Mouse (Mus musculus) left cerebral cortex, adult 18-20 months (tissue): ENCODE measurements around the gene Gys1. TPM values are rescaled to one million over a fixed set of nuclear protein-coding genes. Genes with fewer than 3 reads are reported as not detected.
A peak's percentile ranks its signal among the peaks of the same experiment; 100 is the strongest.
"Not testable (repeated sequence)": the region's sequence is repeated elsewhere in the genome, so short reads cannot be mapped to it uniquely, and the experiment has no call there.

ENCODE experiments used
- DNase-seq, 2 experiments: peaks; one replicate each; pipeline ENCODE4 v3.0.0; 2021 to 2022; ENCODE audit warnings: low spot score in 2 of 2, mixed read lengths in 1 of 2
- total RNA-seq, 2 experiments: library from RNA; stranded (reverse); gene quantifications; 2 replicates each; pipeline ENCODE4 v1.2.3; 2021

The Gys1 gene
- total RNA-seq, 2 experiments from 2014 or later, result 15.1 to 18.1 TPM

DNA sequence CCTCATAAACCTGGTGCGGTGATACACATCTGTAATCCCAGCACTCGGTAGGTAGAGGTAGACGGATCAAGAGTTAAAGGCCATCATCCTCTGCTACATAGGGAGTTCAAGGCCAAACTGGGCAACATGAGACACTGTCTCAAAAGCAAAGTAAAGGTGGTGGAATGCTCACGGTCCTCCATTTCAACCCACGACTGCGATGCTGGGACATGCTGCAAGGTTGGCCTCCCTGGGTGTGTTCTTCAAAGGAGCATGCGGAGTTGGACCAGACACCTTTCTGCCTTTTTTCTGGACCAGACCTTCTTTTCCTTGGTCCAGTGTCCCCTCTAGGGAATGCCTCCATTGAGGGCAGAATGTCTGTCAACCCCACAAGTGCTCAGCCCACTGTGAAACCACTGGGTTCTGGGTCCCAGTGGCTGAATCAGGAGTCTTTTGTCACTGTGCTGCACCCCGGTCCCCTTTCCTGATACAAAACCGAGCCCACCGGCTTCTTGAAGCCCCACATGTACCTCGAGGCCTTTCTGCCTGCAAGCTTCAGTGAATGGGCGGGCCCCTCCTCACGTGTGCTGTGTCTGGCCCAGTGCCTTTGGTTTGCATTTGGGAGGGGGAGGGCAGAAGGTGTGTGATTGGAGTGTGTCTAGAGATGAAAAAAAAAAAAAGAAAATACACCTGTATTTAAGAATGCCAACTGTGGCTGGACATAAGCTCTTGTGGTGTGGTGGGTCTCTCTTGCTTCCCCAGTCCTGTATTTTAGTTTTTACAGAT is 21.5 kb downstream of the Gys1 start:
- no peak for DNase-seq

DNA sequence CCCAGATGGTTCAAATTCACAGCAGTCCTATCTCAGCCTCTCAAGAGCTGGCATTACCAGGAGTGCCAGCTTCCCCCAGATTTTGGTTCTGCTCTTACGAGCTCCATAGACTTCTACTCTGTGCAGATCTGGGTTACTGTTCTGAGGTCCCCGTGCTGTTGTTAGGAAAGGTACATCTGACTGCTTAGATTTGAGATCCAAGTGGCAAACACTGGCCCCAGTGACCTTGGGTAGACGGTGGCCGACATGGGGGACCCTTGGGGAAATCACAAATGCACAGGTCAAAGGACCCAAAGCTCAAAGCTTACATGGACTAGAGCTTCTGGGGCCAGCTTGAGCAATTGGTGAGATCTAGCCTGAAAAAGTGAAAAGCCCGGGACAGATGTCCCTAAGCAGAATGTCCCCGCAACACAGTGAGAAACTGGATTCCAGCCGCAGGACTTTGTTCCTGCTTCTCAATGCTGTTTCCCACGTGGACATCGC is 22.1 kb downstream of the Gys1 start:
- DNase-seq, result no peak

DNA sequence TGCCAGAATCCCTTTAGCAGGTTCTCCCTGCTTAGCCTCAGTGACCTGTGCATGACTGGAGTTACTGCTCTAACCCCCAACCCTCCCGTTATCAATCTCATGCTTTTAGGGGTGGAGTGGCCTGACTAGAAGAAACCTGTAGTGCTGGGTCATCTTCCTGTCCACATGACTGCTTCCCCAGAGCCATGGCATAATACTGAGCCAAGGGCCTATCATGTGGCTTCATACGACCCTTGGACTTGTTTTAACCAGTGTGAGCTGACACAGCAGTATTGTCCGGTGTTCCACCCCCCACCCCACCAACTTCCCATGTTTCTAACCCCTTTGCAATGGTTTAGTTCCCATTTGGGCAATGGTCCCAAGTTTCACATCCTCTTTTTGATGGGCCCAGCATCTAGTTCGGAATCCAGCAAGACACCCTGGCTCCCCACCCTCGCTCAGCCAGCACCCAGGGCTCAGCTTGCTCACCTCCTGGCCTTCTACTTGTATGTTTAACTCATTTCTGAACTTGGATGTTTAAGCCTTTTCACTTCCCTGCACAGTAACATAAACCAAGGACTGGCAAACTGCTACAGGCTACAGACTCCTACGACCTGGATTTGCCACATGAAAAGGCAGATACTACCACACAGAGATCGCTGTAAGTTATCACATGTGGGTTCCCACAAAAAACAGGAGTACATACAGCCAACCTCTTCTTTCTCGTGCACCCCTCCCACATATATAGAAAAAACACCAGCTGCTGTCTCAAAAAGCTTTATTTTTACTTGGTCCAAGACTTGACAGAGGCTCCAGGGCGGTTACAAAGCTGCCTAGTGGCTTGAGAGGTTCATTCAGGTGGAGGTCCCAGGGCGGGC is 22.8 kb downstream of the Gys1 start:
- no peak for DNase-seq

DNA sequence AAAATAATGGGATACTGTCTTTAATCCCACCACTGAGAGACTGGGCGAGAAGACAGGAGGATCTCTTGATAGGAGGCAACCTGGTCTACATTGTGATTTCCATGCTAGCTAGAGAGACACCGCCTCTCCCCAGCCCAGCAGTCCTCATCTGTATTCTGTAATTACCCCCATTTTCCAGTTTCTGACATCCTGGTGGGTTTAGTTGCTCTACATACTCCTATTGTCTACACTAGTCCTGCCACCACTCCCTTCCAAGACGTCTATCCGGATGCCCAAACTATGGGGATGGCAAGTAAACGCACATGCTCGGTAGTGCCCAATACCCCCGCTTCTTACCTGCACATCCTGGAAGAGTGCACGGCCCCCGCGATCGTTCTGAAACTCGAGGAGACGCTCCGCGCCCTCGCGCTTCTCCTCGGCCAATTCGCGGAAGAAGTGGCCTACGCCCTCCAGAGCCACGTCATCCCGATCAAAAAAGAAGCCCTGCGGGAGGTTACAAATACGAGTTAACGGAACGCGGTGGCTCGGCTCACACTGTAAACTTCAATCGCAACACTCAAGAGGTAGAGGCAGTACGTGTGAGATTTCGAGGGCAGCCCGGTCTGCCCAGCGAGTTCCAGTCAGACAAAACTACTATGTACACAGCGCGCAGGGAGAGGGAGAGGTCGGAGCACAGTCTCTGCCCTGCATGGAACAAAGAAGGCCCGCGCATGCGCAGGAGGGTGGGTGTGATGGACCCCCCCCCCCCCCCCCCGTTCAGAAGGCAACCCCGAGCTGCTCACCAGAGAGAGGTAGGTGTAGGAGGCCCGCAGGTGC is 24.3 kb downstream of the Gys1 start:
- DNase-seq, result peak; percentile 69 to 71

DNA sequence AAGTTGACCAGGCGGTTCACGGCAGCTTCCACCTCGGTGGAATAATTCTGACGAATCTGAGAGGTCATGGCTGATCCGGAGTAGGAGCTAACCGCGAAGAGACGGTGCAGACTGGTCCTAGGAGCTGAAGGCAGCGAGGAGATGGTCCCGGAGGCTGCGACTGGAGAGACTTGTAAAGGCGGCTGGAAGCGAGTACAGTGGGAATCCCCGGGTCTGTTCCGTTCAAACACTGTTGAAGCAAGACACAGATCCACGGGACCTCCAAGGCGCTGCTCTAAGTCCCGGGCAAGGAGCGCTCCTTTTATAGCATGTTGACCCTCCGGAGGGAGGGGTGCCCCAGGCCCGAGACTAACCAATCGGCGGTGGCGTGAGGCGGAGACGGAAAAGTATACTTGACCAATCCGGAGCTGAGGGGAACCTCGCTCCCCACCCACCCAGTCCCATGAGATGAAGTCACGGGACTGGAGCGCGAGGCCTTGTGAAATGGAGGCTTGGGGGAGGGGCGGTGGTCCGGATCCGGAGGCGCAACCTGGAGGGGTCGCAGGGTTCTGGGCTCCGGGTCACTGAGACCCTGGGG is 25.0 kb downstream of the Gys1 start, which contains the start of gene Ftl1:
Gene Ftl1, minus strand, starts transcription at position 321 of the 577 bp plus-strand sequence.
- peak; percentile 92 to 94 for DNase-seq

DNA sequence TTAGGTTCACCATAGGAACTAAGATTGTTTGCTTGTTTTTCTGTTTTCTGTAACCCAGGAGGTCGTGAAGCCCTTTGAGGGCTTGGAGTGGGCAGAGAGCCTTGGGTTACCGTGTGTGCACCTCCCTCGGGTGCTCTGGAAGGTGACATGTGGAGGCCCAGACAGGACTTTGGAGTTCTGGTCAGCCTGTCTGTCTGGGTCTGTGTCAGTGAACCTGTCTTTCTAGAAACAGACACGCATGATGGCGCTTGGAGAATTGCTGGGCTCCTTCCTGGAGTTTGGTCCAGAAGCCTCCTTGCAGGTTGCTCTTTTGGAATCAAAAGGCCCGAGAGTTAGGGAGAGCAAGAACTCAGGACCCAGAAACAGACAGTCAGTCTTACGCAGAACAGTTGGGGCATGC is 25.7 kb downstream of the Gys1 start:
- DNase-seq, result no peak

DNA sequence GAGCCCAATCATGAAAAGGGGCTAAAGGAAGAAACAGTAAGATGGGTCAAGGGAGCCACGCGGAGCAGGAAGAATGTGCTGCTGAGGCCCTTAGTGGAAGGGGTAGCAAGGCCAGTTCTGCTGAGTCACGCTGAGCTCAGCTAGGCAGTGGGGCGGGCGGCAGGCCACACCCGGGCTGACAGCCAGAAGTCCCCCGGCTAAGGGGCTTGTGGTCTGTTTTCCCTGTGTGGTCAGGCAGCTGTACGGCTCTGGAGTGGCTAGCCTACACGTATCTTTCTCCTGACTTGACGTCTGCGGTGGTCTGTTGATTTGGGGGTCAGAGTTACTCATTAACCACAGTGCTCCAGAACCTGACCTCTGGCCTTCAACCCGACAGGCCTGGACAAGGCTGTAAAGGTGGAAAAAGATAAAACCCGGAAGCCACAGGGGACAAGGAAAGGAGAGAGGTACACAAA is 26.2 kb downstream of the Gys1 start:
- no peak for DNase-seq

DNA sequence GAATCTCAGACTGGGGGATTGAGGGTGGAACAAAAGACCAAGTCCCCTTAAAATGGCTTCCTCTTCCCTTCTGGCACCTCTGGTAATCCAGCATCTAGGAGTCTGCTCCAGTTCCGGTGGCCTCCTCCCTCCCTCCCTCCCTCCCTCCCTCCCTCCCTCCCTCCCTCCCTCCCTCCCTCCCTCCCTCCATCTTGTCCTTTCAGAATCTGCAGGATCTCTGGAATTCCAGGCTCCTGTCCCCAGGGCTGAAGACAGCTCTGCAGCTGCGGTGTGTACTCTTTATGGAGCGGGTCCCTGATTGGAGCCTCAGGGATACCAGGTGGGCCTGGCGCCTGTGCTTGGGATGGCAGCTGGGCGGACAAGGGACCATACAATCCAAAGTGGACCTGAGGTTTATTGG is 26.7 kb downstream of the Gys1 start:
- no peak for DNase-seq

DNA sequence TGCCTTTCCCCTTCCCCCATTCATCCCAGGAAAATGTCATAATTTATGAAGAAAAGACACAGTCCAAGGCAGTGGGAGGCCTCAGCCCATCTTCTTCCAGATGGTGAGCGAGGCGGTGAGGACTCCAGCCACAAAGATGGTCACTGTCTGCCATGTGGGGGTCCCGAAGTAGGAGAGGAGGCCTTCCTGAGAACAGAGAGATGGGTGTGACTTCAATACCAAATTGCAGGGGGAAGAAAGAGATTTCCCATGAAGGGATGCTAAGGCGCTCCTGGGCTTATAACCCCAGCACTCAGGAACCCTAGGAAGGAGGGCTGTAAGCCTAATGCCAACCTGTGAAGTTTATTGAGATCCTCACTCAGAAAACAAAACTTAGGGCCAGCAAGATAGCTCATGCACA is 27.1 kb downstream of the Gys1 start:
- no peak for DNase-seq

DNA sequence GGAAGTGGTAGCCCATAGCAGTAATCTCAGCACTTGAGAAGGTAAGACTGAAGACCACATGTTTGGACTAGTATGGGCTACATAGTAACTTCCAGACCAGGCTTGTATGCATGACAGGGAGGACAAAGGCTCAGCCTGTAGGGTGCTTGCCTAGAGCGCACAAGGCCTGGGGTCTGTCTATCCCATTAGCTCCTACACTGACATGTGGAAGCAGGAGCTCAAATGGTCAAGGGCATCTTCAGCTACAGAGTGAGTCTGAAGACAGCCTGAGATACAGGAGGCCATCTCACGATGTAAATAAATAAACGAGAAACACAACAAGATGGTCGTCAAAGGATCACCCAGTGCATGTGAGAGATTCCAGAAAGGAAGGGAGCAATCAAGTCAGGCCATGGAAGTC is 27.7 kb downstream of the Gys1 start:
- no peak for DNase-seq

DNA sequence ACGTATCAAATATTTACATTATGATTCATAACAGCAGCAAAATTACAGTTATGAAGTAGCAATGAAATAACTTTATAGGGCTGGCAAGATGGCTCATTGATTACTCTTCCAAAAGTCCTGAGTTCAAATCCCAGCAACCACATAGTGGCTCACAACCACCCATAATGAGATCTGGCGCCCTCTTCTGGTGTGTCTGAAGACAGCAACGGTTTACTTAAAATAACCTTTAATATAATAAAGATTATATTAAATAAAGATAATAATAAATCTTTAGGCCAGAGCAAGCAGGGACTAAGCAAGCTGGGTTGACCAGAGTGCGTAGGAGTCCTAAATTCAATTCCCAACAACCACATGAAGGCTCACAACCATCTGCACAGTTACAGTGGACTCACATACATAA is 28.2 kb downstream of the Gys1 start:
- not testable (repeated sequence) for DNase-seq

DNA sequence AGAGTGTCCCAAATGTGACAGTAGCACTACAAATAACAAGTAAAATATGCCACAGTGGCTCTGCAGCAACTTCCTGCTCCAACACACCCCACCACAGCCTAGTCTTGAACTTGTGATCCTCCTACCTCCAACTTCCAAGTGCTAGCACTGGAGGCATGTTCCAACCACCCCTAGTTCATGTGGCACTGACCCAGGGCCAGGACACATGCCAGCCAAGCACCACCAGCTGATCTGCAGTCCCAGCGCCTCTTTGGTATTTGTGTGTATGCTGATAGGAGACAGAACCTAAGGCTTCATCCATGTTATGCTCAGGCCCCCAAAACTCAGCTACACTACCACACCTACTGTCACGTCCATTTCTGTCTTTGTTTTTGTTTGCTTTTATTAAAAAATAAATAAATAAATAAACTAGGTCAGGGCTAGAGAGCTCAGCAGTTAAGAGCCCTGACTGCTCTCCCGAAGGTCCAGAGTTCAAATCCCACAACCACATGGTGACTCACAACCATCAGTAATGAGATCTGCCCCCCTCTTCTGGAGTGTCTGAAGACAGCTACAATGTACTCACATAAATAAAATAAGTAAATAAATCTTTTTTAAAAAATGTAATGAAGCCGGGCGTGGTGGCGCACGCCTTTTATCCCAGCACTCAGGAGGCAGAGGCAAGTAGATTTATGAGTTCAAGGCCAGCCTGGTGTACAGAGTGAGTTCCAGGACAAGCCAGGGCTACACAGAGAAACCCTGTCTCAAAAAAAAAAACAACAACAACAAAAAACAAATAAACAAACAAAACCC is 29.5 kb downstream of the Gys1 start:
- no peak for DNase-seq

DNA sequence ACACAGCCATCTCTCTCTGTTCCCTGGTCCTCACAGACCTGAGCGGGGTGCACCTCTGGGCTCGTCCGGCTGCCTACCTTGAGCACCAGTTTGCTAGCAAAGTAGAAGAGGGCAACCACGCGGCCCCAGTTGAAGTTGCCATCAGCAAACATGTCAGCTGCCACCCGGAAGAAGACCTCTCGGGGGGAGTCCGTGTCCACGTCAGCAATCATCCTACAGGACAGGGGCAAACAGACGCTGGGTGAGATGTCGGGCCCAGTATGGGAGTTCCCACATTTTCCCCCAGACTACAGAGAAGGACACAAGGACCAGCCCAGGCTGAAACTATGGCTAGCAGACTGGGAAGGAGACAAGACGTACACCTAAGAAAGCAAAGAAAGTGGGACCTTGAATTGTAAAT is 30.5 kb downstream of the Gys1 start:
- DNase-seq, result no peak

DNA sequence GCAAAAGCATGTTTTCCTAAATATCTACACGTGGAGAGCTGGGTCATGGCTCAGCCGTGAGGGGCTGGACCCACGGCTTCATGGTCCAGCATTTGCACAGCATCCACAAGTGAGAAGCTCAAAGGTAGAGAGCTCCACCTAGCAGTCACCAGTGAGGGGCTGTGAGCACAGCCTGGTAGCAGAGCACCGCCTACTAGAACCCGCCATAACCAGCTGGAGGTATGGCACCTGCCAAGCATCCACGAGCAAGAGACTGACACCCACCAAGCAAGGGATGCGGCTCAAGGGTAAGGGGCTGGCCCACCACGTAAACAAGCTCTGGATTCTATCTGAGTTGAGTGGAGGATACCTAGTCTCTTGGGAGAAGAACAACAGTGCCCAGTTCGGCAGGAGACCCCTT is 30.9 kb downstream of the Gys1 start:
- no peak for DNase-seq

DNA sequence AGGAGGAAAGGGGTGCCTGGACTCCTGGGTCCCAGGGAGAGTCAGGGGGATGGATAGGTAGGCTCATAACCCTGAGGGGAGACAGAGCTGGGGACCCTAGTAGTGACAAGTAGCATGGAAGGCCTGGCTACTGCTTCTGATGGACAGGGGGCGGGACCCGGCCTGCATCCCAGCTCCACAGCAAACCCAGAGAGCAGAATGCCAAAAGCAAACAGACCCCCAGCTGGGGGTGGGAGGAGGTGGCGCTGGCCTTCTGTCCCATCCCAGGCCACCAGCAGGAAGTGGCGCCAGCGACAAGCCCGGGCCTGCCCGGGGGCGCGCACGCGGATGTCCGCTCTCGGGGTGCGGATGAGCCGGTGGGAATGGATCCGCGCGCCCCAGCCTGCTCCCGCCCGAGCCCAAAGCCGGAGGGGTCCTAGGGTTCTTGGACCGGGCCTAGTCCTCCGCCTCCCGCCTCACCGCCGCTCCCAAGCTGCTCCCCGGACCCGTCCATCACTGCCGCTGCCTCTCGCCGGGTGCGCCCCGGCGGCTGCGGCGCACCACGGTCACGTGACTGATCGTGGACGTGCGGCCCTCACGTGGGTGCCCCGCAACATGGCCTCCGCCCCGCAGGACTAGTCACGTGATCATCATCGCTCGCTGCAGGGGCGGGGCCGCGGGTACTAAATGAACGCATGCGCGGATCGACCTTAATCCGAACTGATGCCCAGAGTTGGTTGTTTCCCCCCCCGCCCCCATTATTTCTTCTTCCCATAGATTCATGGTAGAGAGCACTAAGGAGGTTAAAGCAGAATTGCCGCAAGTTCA is 31.8 kb downstream of the Gys1 start, which contains the start of gene Bax:
Gene Bax, minus strand, starts transcription at position 616 of the 807 bp plus-strand sequence.
- DNase-seq, result peak; percentile 96

DNA sequence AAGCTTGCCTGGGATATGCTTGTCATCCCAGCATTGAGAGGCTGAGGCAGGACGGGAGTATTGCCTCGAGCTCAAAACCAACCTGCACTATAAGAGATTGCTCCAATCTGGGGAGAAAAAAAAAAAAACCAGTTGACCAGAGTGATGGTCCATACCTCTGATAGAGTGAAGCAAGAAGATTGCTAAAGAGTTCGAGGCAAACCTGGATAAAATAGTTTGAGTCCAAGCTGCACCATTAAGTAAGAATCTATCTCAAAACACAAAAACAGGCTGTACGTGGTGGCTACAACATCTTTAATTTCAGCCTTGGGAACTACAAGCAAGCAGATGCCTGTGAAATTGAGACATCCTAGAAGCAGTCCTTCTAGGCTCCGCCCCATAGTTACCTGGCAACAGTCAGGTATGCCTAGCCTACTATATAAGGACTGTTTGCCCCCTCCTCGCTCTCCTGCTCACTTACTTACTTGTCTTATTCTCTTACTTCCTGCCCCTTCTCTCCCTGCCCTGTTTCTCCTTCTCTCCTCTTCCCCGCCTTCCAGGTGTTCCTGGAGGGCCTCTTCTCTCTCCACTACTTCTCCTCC is 32.5 kb downstream of the Gys1 start:
- no peak for DNase-seq

DNA sequence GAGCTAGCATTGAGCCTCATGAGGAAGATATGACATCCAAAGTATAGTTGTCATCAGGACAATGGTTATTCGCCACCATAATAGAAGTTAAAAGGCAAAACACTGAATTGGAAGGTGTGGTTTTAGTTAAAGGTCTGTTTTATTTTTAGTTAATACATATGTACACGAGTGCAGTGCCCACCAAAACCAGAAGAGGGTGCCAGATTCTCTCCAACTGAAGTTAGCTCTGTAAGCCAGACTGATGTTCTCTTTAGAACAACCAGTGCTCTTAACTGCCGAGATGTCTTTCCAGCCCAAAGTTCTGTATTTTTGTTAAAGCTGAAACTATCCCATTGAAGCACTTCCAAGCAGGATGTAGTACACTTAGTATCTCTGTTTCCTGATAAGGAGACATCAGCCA is 36.2 kb downstream of the Gys1 start:
- peak; percentile 74 to 75 for DNase-seq

DNA sequence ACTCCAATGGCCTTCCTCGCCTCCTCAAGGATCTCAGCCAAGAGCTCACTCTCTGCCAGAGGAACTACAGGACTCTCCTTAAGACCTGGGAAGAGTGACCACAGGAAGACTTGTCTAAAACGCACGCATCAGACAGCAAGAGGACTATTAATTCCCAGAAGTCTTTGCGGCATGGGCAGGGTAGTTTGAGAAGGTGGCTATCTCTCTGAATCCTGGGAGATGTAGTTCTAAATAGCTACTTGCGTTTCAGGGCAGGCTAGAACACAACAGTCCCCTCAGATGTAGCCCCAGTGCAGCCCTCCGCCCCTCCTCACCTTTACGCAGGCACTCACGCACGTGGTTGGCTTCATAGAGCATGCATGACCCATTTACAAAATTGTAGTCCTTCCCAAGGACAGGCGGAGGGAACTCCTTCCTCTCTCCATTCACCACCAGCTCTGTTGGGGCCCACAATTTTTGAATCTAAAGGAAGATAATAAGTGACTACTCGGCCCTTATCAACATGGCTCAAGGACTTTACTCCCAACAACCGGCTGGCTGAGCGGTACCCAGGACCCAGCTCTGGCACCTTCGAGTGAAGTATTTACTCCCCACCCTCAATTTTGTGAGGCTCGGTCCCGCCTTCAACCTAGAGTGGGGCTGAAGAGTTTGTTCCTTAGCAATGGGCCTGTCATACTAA is 40.8 kb downstream of the Gys1 start:
- DNase-seq, result no peak
